Mouse (Mus musculus) hematopoietic stem cell, adult 5-6 weeks (primary cell): ENCODE results near the gene Slc11a1. TPM values are rescaled to one million over a fixed set of nuclear protein-coding genes. Genes with fewer than 3 reads are reported as not detected.

Source experiments
- ATAC-seq, 2 experiments: fragments of 125-278 bp in 1 of 2; replicated peaks in 1 of 2; 2 replicates each; pipeline ENCODE4 v1.8.0; 2016 to 2017; ENCODE audit warnings: inconsistent platforms in 2 of 2, mild to moderate bottlenecking in 2 of 2, moderate number of reproducible peaks in 2 of 2, low read depth in 1 of 2, moderate TSS enrichment in 1 of 2; ENCODE audit not compliant: low FRiP score in 2 of 2, poor library complexity in 2 of 2, severe bottlenecking in 2 of 2, insufficient read depth in 1 of 2, low TSS enrichment in 1 of 2
- total RNA-seq: library from RNA; stranded (forward); fragments of 172-1452, 232-1000 nt; gene quantifications from 2 replicates; pipeline ENCODE4 v1.2.3, GENCODE M21; 2017

Slc11a1 gene
- total RNA-seq, 1 experiment from 2014 or later: not detected

DNA sequence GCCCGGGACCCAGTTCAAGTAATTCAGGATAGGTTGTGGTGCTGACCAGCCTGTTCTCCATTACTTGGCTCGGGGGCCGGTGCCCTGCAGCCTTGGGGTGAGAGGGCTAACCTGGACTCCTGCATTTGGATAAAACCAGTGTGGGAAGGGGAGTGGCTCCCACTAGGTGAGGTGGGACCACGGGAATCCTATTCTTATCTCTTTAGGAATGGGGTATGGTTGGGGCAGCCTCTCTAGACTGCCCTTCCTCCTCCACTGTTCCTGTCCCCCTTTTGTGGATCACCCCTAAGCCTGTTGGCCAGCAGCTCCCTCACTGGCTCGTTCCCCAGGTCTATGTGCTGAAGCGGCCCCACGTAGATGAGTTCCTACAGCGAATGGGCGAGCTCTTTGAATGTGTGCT lies 19.3 kb downstream of the Slc11a1 start:
- no peak for ATAC-seq

DNA sequence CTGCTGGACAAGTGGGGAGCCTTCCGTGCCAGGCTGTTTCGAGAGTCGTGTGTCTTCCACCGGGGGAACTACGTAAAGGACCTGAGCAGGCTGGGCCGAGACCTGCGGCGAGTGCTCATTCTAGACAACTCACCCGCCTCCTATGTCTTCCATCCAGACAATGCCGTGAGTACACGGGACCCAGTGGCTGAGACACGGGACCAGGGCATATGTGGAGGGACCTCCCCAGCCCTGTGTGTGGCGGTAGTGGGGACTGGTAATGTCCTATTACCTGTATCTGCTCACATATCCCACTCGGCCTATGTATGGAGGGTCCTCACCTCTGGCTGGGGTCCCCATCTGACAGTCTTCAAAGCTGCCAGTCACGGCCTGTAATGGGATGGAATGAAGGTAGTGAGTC lies 19.9 kb downstream of the Slc11a1 start:
- ATAC-seq: no peak

DNA sequence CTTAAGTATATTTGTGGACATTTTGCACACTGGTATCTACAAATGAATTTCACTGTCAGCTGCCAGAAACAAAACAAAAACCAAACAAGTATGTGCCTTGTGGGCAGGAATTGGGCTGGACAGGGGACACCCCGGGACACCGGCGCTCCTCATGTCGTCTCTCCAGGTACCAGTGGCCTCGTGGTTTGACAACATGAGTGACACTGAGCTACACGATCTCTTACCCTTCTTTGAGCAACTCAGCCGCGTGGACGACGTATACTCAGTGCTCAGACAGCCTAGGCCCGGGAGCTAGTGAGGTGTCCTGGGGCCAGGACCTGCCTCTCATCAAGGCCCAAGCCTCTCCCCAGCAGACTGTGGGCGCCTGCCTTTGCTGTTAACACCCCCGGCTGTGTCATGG lies 20.3 kb downstream of the Slc11a1 start:
- ATAC-seq: no peak

- ATAC-seq: peak; percentile 2 to 8; a peak in 2 of 4 replicates
Measured at GRCm38 (mm10) chr1:74396456-74397222, 21.6 kb downstream of the Slc11a1 start.

GRCm38 (mm10) chr1:74397268-74397918 lies 22.4 kb downstream of the Slc11a1 start:
- peak; percentile 83 to 85 for ATAC-seq

DNA sequence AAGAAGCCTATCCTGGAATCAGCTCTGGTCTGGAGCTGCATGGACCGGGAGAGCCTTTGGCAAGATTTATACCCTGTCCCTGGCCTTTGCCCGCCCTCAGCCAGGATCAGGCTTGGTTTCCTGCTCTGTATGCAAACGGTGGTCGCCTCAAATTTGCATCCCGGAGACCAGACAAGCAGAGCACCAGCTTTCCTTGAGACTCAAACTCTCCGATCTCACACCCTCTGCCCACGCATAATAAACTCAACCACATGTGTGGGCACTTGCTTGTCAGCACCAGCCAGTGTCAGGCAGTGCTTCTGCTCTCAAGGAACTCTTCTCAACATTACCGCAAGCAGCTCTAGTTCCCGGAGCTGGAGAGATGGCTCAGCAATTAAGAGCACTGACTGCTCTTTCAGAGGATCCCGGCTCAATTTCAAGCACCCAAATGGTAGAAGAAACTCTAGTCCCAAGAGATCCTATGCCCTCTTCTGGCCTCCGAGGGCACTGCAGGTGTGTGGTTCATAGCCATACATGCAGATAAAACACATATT lies 23.0 kb downstream of the Slc11a1 start:
- peak; percentile 24 to 41; a peak in 3 of 4 replicates for ATAC-seq

DNA sequence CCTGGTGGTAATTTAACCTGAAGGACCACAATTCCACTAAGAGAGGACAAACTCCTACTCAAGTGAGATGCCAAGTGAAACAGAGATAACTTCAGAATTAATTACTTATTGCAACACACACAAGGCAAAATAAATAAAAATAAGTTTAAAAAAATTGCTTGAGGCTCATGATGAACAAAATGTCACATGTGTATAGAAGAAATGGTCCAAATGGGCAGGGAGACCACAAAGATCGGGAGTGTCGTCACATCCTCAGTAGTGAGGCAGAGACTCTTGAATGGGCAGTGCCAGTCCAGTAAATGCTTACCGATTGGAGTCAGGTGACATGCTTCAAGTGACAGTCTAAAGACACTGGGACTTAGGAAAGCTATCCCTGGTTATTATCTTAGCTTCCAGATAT lies 25.5 kb downstream of the Slc11a1 start:
- ATAC-seq: no peak

GRCm38 (mm10) chr1:74401015-74401702 lies 26.2 kb downstream of the Slc11a1 start:
- no peak for ATAC-seq

DNA sequence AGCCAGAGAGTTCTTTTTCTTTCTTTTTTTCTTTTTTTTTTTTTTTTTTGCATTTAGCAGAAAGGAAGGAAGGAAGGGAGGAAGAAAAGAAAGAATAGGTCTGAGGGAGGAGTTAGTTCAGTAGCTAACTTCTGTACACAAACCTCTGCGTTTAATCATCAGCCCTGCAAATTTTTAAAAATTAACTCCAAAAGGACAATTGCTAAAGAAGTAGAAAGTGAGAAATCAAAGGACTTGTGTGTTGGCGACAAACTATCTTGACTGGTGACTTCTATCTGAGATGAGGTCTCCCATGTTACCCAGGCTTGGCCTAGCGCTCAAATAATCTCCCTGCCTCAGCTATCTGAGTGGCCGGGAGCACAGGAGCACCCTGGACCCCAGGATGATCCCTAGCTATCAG lies 29.2 kb downstream of the Slc11a1 start:
- no peak for ATAC-seq

- no peak for ATAC-seq
Measured at GRCm38 (mm10) chr1:74408589-74409504, 33.9 kb downstream of the Slc11a1 start, which contains the start of gene Vil1. Vil1 (plus strand) TSS chr1:74409376.

- ATAC-seq: no peak
Measured at GRCm38 (mm10) chr1:74411753-74412325, 36.8 kb downstream of the Slc11a1 start.

GRCm38 (mm10) chr1:74412711-74413110 lies 37.7 kb downstream of the Slc11a1 start:
- ATAC-seq: no peak

GRCm38 (mm10) chr1:74415143-74415542 lies 40.1 kb downstream of the Slc11a1 start:
- ATAC-seq: peak; percentile 22 to 56; a peak in 1 of 4 replicates

DNA sequence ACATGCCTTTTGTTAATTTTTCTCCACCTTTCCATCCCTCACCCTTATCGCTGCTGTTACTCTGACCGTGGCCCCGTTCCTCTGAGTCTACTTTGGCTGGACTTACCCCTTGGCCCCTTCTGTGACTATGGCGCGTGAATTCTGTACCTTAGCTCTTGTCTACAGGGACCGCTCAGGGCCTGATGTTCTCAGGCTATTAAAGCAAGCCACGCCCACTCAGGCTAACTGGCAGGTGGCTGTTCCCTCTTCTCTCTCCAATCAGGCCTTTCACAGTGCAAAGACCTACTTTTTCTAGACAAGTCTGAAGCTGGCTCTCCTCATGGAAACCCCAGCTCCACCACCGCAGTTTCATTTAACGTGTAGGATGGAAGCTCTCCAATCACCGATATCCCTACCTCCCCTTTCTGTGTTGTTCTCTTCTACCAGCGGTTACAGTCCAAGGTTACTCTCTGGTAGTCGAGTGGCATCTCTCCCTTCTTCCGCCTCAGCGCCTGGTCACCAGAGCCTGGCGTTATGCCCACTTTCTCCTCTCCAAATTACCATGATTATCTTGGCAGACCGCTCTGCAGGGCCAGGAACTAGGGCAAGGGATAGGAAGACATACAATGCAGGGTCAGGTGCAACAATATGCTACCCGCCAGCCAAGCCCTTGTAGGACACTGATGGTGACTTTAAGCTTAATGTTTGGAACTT lies 43.9 kb downstream of the Slc11a1 start:
- ATAC-seq: no peak

DNA sequence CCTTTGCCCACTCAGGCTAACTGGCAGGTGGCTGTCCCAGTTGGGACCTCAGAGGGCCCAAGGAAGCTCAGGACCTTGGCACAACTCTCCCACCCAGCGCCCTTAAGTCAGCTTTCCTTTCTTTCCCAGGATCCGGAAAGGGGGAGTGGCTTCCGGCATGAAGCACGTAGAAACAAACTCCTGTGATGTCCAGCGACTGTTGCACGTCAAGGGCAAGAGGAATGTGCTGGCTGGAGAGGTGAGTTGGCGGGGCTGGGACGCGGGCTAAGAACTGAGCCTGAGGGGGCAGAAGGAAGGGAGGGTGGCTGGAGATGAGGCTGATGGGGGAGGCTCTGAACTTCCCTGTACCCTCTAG lies 44.4 kb downstream of the Slc11a1 start:
- no peak for ATAC-seq

DNA sequence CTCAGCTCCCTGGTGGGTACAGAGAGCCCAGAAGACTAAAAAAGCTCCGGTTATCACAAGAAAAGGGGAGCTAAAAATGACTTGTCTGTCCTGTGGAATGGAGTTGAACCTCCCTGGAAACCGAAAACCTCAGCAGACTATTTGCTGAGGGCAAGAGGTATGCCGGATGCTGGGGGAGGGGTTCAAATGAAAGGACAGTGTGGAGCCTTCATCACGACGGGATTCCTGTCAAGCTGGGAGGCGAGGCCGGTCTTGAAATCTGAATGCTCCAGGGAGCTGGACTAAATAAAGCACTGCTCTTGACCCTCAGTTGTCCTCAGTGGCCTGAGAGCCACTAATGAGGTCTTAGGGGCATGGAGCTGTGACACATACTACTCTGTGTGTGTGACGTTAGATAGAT lies 48.2 kb downstream of the Slc11a1 start:
- no peak for ATAC-seq
